Mouse (Mus musculus): ENCODE data around the gene Adam1a. TPM values are rescaled to one million over a fixed set of nuclear protein-coding genes. Genes with fewer than 3 reads are reported as not detected.

The Adam1a gene
- total RNA-seq (2021) = 10 to 100 TPM in 1 of 2 experiments, 1 to 10 TPM in 1; 7.7 to 13.9 TPM

DNA sequence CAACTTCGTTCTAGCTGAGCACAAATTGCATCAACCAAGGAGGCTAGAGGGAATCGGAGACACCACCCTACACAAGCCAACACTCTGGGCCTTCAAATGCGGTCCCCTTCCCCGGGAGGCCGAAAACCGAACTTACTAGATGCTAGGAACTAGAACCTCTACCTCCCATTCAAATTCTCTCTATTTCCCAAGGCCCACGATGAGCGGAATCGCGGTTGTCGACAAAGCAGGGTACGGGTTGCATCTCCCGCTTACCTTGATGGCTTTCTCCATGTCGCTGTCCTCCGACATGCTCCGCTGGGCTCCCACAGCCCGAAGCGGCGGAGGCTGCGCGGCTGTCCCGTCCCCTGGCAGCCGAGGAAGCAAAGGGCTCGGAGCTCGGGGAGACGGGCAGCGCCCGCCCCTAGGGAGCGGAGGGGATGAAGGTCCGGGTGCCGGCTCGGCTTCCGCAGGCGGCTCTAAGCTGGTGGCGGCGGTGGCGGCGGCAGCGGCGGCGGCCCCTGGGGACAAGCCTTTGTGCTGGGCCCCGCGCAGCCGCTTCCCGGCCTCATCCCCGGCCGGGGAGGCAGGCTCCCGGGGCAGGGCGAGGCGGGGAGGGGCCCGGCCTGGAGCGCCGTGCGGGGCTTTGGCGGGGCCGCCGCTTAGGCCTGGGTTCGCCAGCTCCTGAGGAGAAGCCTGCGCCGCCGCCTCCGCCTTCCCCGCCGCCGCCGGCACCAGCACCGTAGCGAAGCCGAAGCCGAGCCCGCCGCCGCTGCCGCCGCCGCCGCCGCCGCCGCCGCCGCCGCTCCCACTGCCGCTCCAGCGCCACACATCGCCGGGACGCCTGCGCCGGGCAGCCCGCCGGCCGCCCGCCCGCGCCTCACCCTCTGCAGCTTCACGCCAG is at the start of gene Adam1a, which contains the start of gene Gm42878:
Gene Adam1a (minus strand): TSS at position 573 of the 883 bp plus-strand sequence.
Gene Gm42878 (minus strand): TSS at position 573 of the 883 bp plus-strand sequence.
- no peak for DNase-seq (ENCODE audit: low spot score in 2 of 2)
- intact Hi-C loops (cut with DNase I) = loop anchor here (5.0 kb wide), 1 partner anchor 47 kb away; the partner anchor contains the start of gene Aldh2

GRCm38 (mm10) chr5:121594714-121595313 is 49.5 kb upstream of the Adam1a start:
- no peak for DNase-seq (ENCODE audit: low spot score in 2 of 2)
- intact Hi-C loops (cut with DNase I) = loop anchor here (5.0 kb wide), 1 partner anchor 48 kb away; the partner anchor contains the start of genes Adam1a, Gm42878 and Mapkapk5

DNA sequence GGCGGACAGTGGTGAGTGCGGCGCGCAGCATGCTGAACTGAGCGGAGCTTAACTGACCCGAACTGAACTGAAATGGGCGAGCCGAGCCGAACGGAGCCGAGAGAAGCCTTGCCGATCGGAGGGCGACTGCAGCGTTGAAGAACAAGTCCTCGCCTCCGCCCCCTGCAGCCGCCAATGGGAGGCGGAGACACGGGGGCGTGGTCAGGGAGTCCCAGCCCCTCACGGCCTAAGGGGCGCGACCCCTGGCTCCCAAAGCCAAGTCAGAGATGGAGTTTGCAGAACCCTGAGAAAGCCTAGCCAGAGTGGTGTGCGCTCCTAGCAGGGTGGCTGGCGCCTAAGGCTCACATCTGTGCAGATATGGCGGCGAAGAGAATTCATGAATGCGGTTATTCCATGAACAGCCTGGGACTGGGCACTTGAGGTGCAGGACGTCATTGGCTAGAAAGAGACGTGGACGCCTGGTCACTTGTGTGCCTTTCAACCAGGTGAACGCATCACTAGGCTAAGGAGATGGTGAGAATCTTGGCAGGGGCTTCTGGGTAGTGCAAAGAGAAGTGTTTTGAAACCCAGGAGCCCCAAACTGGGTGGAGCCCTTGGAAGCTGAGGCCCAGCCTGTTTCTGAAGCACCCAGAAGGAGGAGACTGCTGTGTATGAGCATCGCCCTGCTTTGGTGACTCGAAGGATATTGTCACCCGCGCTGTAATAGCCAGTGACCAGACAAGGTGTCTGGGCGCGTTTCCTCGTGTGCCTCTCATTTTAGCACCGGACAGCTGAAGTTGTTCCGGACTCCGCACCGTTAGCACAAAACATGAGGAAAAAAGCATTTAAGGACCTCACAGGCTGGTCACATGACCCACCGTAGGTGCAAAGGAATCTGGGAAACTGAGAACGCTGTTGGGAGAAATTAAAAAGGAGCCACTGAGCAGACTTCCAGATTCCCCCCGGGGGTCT is 48.4 kb upstream of the Adam1a start, which contains the start of gene Aldh2:
Gene Aldh2 (minus strand): TSS at position 374 of the 951 bp plus-strand sequence.
- DNase-seq (ENCODE audit: low spot score in 2 of 2) = peak; percentile 75 to 77
- intact Hi-C loops (cut with DNase I) = loop anchor here (5.0 kb wide), 1 partner anchor 46 kb away; the partner anchor contains the start of genes Adam1a, Gm42878 and Mapkapk5

DNA sequence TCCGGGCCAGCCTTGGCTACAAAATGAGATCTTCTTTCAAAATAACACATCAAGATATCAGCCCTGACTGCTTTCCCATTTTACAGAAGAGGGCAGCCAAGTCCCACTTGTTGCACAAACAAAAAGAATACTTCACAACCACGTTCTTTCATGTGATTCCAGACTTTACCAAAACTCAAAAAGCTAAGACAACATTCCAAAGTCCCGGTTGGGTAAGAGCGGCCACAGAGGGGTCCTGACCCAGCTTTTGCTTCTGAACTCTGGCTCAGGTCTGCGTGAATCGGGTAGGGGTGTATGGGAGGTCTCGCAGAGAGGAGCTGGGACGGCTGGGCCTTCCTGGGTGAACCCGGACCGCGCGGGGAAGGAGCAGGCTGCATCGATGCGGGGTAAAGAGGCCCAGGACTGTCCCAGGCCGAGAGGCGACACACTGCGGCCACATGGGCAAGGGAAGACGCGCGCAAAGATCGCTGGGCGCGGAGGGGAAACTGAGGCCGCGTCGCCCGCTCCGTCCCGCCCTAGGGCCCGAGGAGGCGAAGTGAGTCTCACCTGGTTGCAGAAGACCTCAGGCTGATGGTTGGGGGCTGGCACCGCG is 47.6 kb upstream of the Adam1a start:
- DNase-seq (ENCODE audit: low spot score in 2 of 2) = no peak

GRCm38 (mm10) chr5:121592064-121592815 is 47.0 kb upstream of the Adam1a start:
- intact Hi-C loops (cut with DNase I) = loop anchor here (5.0 kb wide), 1 partner anchor 45 kb away; the partner anchor contains the start of genes Adam1a, Gm42878 and Mapkapk5
- DNase-seq (ENCODE audit: low spot score in 2 of 2) = no peak

More for the DNA sequence above, 47.6 kb upstream of the Adam1a start:
- intact Hi-C loops (cut with DNase I) = loop anchor here (5.0 kb wide), 1 partner anchor 46 kb away; the partner anchor contains the start of genes Adam1a, Gm42878 and Mapkapk5

DNA sequence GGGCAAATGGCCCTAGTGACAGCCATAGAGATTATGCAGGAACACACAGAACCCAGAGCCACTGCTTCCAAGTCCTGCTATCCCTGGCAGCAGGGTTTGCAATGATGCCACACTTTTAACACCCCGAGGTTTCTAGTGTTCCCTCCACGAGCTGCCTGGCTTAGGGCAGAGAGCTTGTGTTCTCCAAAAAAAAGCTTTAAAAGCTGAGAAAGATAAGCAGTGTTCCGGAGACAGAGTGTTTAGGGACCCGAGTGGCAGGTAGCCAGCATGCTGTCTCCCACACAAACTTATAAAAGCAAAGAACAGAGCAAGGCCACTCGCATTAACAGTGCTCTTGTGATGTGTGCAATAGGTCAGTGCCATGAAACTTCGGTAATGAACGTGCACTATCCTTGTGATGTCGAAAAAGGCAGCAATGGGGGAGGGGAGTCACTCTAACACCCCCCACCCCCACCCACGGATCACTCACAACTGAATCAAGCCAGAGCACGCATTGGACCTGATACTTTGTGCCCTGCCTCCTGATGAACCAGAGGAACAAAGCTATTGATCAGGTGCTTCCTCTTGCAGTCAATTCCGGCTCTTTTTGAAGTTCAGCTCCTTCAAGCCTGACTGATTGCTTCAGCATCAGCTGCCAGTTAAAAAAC is 46.3 kb upstream of the Adam1a start:
- intact Hi-C loops (cut with DNase I) = loop anchor here (5.0 kb wide), 1 partner anchor 44 kb away; the partner anchor contains the start of genes Adam1a, Gm42878 and Mapkapk5
- no peak for DNase-seq (ENCODE audit: low spot score in 2 of 2)

DNA sequence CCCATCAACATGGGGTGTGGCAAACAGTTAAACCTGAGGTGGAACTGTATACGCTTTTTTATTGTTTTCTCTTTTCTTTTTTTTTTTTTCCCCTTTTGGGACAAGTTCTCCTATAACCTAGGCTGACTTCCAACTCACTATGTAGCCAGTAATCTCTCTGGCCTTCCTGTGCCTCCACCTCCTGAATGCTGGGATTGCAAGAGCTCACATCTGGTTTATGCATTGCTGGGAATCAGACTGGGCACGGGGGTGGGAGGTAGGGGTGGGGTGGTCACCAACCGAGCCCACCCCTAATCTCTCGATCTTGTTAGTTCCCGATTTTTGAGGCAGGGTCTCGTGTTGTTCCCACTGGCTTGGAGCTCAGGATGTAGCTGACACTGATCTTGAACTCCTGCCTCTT is 44.6 kb upstream of the Adam1a start:
- DNase-seq (ENCODE audit: low spot score in 2 of 2) = no peak
- intact Hi-C loops (cut with DNase I) = loop anchor here (5.0 kb wide), 1 partner anchor 43 kb away; the partner anchor contains the start of genes Adam1a, Gm42878 and Mapkapk5

- DNase-seq (ENCODE audit: low spot score in 2 of 2) = peak; percentile 69 to 70
- intact Hi-C loops (cut with DNase I) = no loop called here
Measured at GRCm38 (mm10) chr5:121586400-121587039, 41.2 kb upstream of the Adam1a start.

- DNase-seq (ENCODE audit: low spot score in 2 of 2) = no peak
- intact Hi-C loops (cut with DNase I) = no loop called here
Measured at GRCm38 (mm10) chr5:121585699-121586098, 40.4 kb upstream of the Adam1a start.

- DNase-seq (ENCODE audit: low spot score in 2 of 2) = no peak
- intact Hi-C loops (cut with DNase I) = no loop called here
Measured at GRCm38 (mm10) chr5:121585005-121585404, 39.7 kb upstream of the Adam1a start.

DNA sequence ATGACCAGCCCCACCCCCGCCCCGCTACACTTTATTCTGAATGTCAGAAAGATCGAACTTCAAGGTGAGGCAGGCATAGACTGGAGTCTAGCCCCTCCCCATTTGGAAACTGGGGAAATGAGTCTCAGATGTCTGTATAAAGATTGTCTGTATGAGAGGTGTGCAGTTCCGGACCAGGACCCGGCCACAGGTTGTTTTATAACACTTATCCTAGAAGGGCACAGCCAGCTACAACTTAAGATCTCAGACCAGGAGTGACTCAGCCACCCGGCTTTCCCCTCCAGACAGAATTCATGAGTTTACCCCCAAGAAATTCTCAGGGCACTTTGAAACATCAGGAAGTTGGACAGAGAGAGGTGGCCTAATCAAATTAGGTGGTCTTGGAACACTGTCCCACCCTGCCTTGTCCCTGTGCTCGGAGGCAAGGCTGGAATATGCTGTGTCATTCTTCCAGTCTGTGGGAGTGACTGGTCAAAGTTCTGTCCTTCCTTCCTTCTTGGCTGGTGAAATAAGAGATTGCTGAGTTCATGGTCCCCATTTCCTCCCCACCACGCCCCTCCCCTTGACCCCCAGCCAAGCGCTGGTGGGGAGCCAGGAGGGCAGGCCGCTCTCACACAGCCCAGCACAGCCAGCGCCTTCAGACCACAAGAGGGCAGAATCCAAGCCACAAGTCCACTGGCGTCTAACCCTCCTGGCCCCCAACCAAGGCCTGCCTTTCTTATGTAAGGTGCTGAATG is 38.7 kb upstream of the Adam1a start:
- DNase-seq (ENCODE audit: low spot score in 2 of 2) = peak; percentile 51 to 65
- intact Hi-C loops (cut with DNase I) = no loop called here

- intact Hi-C loops (cut with DNase I) = no loop called here
- no peak for DNase-seq (ENCODE audit: low spot score in 2 of 2)
Measured at GRCm38 (mm10) chr5:121581945-121582344, 36.7 kb upstream of the Adam1a start.

GRCm38 (mm10) chr5:121576927-121577488 is 31.7 kb upstream of the Adam1a start:
- DNase-seq (ENCODE audit: low spot score in 2 of 2) = no peak

DNA sequence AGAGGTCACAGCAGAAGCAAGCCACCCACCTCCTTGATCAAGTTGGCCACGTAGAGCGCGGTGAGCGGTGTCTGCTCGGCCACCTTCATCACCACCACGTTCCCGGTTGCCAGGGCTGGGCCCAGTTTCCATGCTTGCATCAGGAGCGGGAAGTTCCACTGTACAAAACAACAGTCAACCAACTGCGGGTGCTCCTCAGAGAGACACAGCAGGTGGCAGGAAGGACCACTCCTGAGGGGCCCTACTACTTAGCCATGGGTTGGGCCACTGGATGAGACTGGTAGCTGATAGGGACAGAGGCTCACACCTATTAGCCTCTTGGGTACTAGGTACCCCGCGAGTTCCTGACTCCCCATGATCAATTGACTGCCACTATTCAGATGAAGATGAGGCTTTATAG is 30.6 kb upstream of the Adam1a start:
- intact Hi-C loops (cut with DNase I) = no loop called here
- DNase-seq (ENCODE audit: low spot score in 2 of 2) = no peak

More at GRCm38 (mm10) chr5:121576927-121577488, 31.7 kb upstream of the Adam1a start:
- intact Hi-C loops (cut with DNase I) = no loop called here

DNA sequence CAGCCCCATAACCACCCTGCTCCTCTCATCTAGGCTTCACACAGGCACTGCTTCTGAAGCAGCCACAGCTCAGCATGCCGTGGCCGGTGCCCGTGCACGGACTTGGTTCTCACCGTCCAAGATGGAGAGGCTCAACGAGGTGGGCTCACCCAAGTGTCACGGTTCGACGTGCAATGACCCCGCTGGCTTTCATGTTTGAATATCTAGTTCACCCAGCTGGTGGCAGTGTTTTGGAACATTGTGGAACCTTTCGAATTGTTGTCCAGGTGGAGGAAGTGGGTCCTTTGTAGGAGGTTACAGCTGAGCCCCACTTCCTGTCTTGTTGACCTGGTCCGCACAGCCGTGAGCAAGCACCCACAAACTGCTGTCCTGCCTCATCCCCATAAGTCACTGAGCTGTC is 28.9 kb upstream of the Adam1a start:
- intact Hi-C loops (cut with DNase I) = no loop called here
- DNase-seq (ENCODE audit: low spot score in 2 of 2) = no peak

DNA sequence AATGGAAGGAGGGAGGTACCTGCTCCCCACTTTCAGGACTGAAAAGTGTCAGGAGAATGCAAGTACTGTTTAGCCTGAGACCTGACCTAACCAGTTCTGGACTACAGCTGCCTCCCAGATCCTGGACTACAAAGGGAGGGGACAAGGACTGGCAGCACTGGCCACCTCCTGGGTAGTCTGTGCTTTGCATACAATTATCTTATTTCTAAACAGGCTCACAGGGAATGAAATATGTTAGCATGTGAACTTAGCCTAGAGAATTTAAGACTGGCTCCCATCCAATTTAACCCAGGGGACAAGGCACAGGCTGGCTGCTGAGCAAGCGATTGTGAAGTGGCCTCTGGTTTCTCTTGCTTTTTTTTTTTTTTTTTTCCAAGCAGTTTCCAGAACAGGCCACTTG is 25.5 kb upstream of the Adam1a start:
- DNase-seq (ENCODE audit: low spot score in 2 of 2) = no peak
- intact Hi-C loops (cut with DNase I) = no loop called here

All from left cerebral cortex, postnatal 36 days (tissue).